Mouse (Mus musculus) ovary, postnatal 10 days (tissue): ENCODE results near the gene Casp7.

ENCODE experiments used
- DNase-seq: peaks from one replicate; pipeline ENCODE4 v3.0.0; 2022; ENCODE audit warnings: low spot score

Gene Casp7

DNA sequence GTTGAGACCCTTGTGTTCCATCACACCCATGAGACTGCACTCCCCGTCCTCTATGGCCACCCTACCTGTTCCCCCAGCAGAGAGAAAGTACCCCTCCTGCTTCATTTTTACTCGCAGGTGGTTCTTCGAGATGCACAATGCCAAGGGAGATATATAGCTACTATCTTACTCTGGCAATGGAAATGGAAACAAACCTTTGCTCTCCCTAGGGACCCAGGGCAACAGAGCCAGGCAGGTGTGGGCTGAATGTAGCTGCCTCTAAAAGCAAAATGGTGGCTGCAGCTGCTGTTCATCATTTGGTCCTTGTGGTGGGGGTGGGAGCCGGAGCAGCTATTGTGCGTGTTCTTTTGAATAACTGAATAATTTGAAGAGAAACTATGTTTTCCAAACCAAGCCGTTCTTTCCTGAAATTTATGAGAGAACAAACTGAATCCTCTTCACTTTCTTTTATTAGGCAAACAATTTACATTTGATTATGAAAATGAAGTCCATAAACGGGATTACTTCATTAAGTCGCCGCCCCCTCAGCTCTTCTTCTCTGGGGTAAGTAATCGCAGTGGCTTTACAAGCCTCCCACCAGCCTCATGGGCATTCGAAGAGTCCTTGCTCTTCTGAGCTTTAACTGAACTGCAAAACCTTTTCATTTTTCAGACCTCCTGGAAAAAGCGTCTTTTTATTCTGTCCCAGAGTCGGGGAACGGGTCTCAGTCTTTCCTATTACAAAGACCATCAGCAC is 73.5 kb downstream of the Casp7 start:
- DNase-seq = no peak

DNA sequence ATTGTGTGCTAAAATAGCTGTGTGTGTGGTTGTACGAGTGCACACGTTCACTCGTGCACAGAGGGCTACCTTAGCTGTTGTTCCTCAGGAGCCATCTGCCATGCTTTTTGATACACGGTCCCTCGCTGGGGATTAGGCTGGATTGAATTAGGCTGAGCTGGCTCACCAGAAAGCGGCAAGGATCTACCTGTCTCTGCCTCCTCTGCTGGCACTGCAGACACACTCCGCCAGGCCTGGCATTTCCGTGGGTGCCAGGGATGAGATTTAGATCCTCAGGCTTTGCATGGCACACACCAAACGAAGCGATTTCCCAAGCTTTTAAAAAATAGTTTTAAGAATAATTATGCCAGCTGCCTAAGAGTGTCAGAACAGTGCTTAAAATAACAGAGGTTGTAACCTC is 75.0 kb downstream of the Casp7 start:
- no peak for DNase-seq

DNA sequence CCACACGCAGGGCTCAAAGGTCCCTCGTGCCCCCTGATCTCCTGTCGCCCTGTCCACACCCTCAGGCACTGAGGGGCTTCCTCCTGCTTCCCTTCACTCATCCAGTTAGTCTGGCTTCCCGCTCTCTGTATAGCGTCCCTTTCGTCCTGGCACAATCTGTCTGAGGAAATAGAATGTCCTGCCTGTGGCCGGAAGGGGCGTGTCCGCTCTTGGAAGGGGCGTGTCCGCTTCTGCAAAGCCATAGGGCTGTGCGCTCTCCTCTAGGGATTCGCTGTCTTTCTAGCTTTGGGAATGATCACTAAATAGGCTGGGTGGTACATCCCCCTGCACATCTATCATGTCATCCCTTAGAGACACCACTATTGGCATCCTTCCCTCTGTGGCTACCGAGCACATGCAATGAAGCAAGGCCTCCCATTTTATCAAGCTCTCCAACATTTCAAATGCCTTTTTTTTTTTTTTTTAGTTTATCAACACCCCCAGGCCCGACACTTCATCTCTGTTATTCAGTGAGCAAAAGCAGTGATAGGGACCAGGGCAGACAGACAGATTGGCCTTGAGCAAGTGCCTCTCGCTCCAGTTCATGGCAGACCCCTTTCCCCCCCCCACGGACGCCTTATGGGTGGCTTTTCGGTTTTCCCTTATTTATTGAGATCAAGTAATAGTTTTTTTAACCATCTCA is 78.1 kb downstream of the Casp7 start:
- DNase-seq = no peak

DNA sequence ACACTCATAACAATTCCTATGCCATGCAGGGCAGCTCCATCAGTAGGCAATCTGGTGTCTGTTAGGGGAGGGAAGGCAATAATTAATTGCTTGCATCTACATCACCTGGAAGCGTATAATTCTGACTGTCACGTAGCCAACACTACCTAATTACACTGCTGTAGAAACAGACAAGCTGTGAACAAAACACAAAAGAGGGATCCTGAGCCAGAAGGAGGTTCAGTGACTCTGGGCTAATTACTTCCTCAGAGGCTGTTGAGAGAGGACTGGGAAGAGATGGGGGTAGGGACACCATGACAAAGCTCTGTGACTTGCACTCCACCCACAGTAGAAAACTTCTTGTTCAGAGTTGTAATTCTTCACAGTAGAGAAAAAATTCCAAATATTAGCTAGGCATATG is 79.6 kb downstream of the Casp7 start:
- no peak for DNase-seq

- DNase-seq = no peak
These were observed 80.3 kb downstream of the Casp7 start for GRCm38 (mm10) chr19:56477253-56477652.

DNA sequence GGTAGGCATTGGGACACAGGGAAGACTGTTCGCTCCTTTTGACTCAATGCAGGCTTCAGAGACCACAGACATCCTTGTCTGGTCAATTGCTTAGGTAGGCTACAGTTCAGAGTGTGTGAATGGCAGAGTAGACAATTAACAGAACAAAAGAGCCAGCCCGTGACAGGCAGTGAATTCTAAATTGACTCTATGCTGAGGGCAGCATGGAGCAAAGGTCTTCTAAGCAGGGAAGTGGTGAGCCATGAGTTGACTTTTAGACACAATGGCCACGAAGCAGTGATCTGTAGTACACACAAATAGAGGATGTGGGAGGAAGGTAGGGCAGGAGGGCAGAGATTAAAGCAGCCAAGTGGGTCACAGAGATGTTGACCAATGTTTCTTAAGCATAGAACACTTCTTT is 80.9 kb downstream of the Casp7 start:
- no peak for DNase-seq

- no peak for DNase-seq
These were observed 87.9 kb downstream of the Casp7 start for GRCm38 (mm10) chr19:56484630-56485375.

DNA sequence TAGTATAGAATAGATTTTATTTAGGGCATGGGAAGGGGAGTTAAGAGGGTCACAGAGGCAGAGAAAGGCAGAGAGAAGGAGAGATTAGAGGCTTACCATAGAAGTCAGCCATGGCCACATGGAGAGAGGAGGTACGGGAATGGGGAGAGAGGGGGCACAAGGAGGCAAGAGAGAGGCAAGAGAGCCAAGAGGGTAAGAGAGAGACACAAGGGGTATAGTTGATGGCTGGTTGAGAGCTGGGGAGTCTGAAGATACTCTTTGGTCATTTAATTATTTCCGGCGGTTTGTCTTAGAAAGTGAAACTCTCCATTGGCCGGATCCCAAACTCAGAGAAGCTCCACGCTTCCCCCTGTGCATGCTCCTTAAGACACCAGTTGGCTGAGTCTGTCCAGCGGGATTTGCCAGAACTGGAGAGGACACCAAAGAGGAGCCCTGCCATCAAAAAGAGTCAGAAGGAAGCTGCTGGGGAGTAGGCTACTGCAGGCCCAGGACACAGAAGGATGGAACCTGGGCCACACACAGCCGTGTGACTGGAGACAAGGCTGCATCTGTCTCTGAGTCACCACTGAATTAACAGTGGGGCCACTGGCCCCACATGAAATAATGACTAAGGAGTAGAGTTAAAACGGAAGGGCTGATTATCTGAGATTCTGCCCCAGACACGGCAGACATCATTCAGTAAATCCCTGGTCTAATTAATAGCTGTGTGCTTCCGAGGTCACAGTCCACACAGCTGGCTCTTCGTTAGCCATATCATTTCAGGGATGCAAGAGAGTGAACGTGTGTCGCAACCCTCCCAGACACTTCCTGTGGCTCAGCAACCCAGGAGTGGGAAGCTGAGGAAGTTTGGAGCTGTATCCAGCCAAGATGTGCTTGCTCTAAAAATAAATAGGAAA is 88.7 kb downstream of the Casp7 start:
- DNase-seq = no peak

GRCm38 (mm10) chr19:56486926-56487325 is 90.0 kb downstream of the Casp7 start:
- no peak for DNase-seq

DNA sequence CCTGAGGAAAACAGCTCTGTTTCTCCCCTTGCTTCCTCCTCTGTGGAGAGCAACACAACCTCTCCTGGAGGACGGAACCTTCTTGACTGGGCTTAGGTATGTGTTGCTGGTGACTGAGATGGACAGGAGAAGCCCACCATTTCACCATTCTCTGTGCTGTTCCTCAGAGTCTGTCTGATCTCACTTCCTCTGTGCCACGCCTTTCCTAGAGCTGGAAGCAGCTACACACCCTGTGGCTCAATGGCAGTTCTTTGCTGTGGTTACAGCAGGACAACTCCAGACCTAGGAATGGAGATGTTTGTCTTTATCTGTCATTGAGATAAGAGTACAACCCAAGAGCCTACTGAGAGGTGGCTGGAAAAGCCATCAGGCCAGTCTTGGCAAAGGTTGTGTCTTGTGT is 90.4 kb downstream of the Casp7 start:
- no peak for DNase-seq

GRCm38 (mm10) chr19:56489601-56490000 is 92.7 kb downstream of the Casp7 start:
- no peak for DNase-seq
